Mouse (Mus musculus): ENCODE measurements at regions not wholly inside any gene's neighbourhood (a gene's known extent, or its start where the extent isn't known, plus 50 kb on each side); places are given as distances from the start of the nearest gene placed in this dataset.

- no peak for TF ChIP-seq CTCF (IDR thresholded peaks at IDR 0.05)
- TF ChIP-seq EP300 (IDR thresholded peaks at IDR 0.05), result no peak
These were observed 83.2 kb downstream of the Agtr2 start for GRCm38 (mm10) chrX:21567530-21567929.
